Mouse (Mus musculus) heart, postnatal 0 days (tissue): Measurements from ENCODE around the gene Runx2.

Experiments used
- CTCF ChIP-seq: IDR thresholded peaks from 2 replicates; pipeline ENCODE4 v1.5.1; 2016; ENCODE audit warnings: antibody characterized with exemption, control low read depth, low read depth
- EP300 ChIP-seq: IDR thresholded peaks from 2 replicates; pipeline ENCODE4 v1.6.1; 2016; ENCODE audit warnings: antibody characterized with exemption, low read depth

DNA sequence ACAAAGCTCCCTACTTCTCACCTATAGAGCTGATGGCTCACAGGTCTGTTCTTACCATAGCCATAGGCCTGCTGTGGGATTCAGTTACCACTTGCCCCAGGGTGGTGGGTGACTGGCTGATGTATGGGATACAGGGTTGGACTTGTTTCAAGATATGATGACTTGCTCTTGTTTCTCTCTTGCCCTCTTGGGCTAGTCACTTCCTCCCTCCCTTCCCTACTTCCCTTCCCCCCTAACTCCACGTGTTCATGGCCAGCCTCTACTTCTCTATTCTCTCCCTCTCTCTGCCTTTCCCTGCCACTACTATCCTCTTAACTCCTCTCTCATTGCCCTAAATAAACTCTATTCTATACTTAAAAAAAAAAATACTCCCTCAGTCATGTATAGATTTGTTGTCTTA lies 16.6 kb upstream of the Runx2 start:
- TF ChIP-seq EP300 (no peak), CTCF (no peak)
